Mouse (Mus musculus): Measurements from ENCODE around the gene Bcar3.
A peak's percentile ranks its signal among the peaks of the same experiment; 100 is the strongest.

The Bcar3 gene

DNA sequence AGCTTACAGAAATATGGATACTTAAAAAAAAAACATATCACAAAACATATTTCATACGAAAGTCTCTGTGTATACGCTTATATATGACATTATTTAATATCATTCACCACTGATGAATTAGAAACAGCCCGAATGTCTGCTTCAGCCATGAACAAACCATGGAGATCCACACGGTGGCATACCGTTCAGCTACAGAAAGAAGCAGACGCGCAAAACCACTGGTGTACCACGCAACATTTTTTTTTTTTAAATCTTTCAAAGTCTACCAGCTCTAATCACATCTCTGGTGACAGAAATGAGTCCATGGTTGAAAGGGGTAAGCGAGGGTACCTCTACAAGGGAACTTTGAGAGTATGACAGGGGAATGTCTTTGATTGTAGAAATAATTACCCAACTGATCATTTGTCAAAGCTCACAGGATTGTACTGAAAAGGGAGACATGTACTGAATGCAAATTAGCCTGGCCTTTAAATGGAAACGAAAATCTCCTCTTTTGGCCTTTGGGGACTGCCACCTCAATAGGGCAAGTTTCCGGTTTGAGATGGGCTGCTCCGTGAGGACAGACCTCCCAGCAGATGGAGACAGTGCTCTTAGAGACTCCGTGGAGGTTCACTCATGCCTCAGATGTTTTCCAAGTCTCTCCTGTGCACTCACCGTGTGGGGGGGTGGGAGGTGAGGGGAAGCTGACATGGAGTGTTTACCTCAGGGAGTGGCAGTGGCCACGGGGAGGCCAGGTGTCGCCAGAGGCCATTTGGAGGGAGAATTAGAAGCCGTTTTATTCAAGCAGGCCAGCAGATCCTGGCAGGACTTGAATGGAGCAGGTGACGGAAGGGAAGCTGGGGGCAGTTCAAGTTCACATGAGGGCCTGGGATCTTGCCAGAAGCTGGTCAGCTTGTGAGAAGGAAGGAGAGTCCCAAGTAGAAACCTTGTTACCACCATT is 168.3 kb downstream of the Bcar3 start:
- DNase-seq, result peak; percentile 66

DNA sequence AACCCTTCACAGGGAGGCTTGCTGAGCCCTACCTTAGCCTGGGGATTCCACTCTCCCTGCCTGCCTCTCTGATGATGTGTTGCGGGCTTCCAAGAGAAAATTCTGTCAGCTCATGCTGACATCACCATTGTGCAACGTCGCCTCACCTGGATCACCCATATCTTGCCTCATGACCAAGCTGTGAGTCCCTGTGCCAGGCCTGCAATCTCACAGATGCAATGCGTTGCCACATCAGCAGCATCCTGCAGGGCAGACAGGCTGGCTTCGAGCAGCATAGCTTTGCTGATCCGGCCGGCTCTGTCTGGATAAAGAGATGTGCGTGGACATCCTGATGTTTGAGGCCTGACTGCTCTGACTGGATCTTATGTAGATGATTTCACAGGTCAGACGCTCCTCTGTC is 169.2 kb downstream of the Bcar3 start:
- DNase-seq, result no peak

DNA sequence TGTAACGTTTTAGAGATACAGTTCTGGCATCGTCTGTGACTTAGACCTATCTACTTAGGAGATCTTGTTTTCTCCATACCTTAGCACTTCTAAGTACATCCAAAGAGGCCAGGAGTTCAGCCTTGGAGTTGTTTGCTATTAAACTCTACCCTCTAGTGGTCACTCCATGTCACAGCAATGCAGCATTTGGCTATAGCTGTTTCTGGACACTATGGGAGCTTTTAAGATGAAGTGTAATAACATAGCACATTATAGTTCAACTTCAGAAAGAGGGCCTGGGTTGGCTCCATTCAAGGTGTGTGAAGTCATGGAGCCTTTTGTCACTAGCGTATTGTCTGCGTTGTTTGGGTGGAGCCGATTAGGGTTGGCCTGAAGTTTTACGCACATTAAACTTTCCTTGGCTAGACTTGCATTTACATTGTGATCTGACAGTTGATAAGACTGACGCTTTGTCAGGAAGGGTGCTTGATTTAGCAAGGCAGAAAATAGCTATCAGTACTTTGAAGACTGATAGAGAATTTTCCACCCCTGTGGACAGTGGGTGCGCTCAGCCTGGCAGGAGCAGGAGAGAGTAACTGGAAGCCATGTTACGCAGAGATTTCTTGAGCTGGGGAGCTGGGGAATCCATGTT is 172.3 kb downstream of the Bcar3 start:
- DNase-seq, result peak; percentile 71

DNA sequence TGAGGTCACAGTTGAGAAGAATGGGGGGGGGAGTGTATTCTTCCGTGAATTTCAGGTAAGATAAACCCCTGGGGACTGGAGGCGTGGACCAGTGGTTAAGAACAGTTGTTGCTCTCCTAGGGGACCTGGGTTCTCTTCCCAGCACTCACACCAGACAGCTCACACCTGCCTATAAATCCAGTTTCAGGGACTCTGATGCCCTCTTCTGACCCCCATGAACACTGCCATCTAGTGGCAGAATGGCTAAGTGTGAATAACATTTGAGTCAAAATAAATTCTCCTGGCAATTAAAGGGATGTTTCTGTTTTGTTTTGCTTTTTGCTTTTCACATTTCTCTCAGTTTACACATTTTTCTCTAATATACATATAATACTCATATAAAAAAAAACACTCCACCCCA is 174.0 kb downstream of the Bcar3 start:
- DNase-seq, result peak; percentile 31

DNA sequence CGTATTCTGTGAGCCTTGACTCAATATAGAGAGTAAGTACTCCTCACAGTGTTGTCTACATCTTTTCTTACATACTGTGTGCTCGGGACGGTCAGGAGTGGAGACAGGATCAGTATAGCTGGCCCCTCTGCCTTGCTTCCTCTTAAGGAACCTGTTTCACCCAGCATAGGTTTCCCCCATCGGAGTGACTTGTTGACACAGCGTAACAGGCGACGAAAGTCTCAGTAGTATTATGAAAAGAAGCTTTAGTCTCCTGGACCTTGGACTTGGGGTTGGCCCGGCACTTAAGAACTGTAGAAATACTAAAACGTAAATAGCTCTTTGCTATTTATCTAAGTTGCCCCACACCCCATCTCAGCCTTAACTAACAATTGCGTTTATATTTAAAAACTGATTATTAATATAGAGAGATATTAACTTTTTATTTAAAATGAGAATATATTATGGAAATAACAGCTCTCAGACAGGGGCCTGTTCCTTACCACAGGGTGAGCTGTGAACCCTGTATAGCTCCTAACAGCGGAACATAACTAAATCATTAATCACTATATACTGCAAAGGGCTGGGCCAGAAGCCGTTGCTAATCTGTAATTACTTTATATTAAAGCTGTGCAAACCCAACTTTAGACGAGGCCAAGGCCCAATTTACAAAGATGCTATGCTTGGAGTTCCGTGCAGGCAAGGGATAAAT is 176.5 kb downstream of the Bcar3 start:
- DNase-seq, result no peak

DNA sequence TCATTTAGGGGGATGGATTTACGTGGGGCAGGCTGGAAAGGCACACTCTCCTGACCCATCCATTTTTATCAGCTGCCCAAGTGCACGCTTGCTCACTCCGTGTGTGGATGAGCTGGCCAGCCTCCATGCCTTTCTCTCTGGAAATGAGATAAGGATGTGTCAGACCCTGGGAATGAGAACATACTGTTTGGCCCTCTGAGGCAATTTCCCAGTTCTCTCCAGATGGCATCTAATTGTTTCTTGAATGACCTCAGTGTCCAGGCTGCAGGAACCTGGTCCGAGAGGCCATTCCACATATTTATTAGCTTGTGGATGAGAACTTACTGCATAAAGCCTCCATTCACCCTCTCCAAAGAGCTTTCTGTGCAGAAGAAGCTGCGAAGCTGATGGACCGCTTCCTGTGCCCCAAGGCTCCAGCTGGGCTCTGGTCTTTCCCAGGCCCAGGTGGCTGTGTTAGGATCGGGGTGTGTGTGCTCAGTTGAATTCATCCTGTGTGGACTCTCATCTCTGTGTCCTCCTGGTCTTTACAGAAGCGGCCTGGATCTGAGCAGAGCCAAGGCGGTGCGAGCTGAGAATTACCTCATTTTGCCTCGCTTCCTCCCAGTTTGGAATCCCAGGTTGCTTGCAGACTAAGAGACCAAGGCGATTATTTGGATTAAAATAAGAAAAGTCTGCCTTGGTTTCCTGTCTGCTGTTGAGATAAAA is 177.2 kb downstream of the Bcar3 start:
- DNase-seq, result peak; percentile 46

DNA sequence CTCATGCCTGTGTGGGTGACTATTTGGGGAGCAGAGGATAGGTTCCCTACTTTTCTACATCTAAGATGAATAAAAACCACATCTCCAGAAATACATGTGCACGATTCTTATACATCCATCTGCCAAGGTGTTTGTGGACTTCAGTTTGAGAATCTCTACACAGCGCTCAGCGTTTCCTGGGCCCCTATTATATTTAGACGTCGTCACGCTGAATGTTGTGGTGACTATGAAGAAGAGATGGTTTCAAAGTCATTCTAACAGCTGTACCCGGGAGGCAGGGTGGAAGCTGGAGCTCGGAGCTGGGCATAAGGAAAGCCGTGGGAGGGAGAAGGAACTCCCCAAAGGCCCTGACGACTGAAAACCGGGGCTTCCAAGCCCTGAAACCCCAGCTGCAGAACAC is 178.5 kb downstream of the Bcar3 start:
- no peak for DNase-seq

DNA sequence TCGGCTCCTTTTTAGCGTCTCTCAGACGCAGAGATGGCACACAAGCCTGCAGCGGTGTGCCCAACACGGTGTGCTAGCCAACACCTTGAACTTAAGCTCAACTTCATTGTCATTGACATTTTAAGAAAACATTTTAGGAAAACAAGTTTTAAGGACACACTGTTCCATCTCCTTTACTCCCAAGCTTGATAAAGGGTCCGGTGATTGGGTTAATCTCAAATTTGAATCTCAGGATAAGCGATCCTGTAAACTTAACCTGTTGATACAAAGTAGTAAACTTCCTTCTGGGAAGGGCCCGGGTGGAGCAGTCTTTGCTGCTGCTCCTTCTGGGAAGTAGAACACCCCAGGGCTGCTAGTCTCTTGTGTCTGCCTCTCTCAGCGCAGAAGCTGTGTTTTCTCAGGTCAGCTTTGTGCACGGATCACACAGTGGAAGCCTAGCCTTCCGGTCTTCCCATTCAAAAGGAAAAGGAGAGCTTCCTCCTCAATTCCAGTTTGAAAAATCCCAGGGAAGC is 179.6 kb downstream of the Bcar3 start:
- DNase-seq, result no peak

DNA sequence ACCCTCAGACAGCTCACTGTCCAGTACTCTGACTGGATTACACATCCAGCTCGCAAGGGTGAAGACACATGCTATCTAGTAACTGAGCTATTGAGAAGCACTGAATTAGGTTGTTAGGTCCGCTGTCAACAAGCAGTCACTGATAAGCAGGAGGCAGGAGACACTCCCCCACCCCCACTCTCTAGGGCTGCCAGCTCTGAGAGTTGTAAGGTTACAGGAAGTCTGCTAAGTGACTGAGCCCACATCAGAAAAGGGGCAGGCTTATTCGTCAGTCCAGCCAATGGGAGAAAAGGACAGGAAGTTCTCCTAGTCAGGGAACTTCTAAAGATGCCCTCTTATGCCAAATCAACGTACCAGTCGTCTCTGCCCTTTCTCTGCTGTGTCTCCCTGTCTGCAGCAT is 180.1 kb downstream of the Bcar3 start:
- DNase-seq, result peak; percentile 78

DNA sequence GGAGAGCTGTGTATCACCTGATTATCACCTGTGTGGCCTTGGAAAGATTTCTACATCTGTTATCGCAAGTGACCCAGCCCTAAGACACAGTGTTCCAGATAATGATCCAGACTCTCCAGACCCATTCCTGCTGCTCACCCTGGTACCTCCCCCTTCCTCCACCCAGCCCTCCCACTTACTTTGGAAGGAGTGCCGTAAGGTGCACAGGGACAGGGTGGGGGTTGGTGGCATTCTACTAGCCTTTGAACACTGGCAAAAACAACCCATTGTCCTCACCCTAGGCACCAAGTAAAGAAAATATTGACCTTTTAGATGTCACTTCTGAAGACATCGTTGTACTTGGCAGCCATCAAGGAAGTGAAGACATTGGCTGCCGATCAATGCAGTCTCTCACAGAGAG is 180.9 kb downstream of the Bcar3 start:
- DNase-seq, result no peak

DNA sequence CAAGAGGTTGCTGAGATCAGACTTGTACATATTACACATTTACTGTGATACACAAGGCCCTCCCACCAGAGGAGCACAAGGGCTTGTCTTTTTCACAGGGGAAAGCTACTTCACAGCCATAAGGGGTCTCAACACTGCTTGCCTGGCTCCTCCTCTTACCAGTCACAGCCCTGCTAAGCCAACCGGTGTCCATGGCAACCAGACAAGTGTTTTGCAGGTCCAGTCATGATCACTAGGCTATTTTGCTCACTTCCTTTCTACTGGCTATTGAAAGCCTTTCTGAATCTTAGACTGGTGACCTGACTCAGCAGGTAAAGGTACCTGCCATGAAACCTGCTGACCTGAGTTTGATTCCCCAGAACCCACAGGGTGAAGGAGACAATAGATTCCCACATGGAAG is 181.8 kb downstream of the Bcar3 start:
- no peak for DNase-seq

DNA sequence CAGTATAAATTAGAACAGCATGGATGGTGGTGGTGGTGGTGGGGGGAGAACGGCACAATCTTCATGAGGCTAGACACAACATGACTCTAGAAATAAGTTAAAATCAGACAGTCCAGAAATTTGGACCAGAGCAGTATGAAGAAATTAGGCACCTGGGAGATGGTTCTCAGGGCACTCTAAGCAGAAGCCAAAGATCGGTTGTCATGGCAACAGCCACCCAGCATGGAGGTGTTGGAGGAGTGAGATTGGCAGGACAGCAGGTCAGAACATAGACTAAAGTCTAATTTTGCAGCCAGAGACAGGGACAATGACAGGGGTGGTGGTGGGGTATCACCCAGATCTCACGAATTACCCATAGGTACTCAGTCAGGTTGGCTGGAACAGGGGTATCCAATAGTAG is 182.7 kb downstream of the Bcar3 start:
- no peak for DNase-seq

DNA sequence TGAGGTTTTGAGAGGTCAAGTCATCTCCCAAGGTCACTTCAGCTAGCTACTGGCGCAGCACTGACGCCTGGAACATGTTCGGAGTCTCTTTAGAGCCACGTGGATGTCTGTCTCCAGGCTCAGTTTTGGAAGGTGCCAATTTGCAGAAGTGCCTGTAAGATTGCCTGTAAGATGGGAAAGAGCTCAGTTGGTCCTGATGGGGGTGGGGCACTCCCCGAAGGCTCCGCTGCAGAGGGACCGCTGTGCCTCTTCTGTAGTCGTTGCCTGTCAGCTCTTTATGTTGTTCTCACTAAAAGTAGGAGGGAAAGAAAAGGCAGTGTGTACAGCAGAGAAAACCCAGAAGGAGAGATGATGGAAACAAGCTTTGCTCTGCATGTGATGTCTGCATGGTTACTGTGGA is 183.6 kb downstream of the Bcar3 start:
- DNase-seq, result no peak

DNA sequence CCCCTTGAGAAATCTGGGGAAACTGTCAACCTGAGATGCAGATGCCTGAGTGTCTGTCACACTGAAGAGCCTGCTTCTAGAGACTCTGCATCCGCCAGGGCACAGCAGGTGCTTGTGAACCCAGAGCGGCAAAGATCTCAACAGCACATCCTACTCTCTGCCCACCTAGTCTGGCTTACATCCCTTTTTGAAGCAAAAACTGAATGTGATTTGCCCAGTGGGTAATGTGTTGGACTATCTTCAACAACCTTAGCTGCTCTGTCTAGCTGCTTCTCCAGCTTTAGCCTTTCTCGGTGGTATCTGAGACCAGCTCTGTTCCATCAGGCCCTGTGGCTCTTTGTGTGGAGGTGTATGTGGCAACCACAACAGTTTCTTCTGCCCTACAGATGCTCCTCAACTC is 184.8 kb downstream of the Bcar3 start:
- no peak for DNase-seq

DNA sequence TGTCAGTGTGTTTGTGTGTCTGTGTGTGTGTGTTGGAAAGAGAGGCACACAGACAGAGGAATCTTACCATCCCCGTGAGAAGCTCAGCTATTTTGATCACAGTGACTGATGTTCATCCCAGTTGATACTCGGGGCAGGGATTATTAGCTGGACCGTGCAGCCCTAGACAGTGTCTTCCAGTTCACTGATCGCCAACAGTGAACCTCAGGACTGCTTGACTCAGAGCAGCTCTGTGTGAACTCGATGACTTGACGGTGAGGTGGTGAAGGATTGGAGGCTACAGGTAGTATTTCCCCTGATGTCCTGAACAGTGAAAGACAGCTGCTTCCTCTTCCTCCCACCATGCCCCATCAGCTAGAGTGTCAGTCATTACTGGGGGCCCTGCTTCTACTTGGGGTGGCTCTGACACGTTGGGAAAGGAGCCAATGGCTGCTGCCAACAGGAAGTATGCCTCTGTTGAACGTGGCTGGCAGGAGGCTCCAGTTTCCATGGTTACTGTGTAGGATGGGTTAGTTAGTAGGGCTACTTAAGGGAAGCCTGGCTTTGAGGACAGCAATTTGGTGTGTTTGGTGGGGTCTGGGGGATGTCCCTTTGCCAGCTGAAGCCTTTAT is 186.2 kb downstream of the Bcar3 start:
- no peak for DNase-seq

DNA sequence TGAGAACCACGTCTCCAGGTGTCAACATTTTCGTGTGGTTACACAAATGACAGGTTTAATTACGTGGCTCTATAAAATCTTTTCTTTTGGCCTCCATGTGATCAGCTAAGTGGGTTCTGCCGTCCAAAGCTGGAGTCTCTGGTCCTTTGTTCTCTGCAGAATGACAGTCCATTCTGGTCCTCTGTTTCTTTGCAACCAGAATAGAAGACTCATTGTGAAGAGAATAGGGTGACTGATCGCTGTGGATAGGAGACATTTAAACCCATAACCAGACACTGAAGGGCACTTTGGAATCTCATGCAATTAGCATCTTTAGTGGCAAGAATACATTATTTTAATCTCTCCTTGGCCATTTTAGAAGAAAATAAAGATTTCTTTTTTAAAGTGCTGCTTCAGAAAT is 187.1 kb downstream of the Bcar3 start:
- no peak for DNase-seq

DNA sequence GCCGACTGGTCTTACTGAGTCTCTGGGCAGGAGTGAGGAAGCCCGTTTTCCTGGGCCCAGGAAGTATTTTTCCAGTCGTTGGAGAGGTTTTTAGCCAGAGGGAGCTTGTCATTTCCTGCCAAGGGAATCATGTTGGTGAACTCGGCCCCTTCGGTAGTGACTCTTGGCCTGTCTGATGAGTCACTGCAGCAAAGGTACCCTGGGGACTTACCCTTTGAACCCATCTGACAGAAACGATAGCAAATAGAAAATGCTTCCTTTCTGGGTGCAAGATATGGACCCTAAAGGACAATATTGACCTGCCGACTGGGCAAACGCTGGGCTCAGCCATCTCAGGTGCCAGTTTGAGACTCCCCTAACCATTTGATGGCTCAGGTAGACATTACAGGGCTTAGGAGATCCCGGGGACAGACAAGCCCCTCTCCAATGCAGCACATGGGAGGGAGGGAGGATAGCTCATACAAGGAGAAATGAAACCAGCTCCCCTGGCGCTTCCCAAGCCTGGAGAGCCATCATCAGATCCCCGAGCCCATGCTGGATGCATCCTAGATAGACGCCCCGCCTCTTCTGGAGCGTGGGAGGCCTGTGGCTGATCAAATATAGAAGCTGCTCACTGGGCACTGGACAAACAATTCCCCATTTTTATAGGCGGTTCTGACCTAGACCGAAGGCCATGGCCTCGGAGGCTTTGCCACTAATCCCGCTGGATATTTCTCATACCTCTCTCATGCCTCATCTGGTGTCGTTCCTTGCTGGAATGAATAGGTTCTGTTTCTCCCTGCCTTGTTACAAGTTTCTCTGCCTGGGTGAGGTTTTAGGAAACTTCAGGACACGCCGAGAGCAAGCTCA is 188.2 kb downstream of the Bcar3 start:
- DNase-seq, result no peak

DNA sequence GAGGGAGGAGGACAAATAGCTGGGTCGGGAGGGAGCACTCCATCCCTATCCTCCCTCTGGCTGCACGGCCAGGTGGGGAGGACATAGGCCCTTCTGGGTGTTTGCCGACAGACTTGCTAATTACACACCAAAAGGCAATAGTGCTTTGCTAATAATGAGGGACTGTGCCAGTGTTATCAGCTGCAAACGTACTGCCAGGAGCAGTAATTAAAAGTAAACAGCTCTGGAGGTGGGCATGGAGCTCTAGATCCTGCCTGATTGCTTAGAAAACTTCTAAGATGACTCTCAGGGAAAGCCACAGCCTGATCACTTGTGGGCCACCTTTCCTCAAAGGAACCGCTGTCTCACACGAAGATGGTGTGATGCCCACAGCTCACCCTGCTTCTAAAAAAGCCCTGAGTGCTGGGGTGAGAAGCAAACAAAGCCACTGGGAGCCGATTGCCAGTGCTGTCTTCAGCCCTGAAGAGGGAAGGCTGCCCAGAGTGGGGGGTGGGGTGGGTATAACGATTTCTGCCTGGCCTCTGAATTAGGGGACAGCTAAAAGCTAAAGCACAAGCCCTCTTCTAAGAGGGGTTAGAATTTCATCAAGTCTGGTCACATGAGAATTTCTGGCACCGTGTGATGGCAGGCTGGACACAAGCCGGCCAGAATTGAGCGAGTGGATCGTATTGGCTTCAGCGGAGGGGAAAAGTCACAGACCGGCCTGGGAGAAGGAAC is 189.3 kb downstream of the Bcar3 start:
- no peak for DNase-seq

DNA sequence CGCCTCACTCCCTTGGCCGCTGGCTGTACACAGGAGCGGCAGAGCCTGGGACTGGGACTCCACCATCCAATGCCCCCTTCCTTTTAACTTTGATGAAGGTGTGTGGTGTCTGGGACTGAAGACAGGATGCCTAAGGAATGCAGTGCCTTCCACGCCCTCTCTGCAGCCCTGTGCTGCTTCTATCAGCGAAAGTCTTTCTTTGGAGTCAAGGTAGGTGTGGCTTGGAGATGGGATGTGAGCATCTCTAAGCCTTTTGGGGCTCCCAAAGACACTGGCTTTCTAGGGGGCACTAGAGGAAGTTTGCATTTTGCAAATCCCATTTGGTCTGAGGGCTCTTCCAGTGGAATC is 189.8 kb downstream of the Bcar3 start:
- DNase-seq, result no peak

DNA sequence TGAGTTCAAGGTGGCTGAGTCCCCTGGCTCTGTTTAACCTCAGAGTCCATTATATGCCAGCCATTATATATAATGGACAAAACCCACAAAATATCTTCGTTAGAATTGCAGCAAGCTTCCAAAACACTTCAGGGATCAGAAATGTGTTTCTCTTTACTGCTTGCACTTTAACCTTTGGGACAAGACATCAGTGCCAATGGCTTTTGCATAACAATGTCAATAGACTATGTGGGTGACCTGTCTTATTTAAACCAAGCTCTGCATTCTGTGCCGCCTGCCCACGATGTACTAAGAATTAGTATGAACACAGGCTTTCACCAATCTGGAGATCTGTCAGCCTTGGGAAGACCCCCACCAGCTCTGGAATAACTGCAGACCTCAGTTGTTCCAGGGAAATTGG is 190.4 kb downstream of the Bcar3 start:
- DNase-seq, result no peak

DNA sequence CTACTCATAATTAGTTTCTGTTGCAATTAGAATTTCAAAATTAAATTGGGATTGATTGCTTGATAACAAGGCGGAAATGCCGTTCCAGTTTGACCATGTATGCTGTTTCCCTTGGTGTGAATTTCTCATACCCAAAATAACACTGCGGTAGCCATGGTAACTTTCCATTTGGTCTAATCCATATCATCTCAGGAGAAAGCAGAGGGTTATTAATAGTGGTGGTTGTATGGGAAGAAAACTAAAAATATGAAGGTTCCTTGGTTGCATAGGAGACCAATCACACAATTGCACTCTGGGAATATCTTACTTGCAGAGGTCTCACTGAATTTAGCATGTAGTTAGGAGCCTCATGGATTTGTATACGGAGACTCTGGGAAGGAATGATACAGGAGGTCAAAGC is 191.8 kb downstream of the Bcar3 start:
- no peak for DNase-seq

Measured in lung, postnatal 14 days (tissue).